Mouse (Mus musculus): ENCODE data around the gene Nkx2-3. TPM values are rescaled to one million over a fixed set of nuclear protein-coding genes. Genes with fewer than 3 reads are reported as not detected.
A peak's percentile ranks its signal among the peaks of the same experiment; 100 is the strongest.

Nkx2-3 gene
- total RNA-seq (2018; cell fraction: chromatin; rRNA removed) = not detected
- not detected for total RNA-seq (2018; cell fraction: cytosol; rRNA removed)
- total RNA-seq (2018; cell fraction: nucleus; rRNA removed) = not detected
- polyA plus RNA-seq (2018) = not detected in 3 replicates

DNA sequence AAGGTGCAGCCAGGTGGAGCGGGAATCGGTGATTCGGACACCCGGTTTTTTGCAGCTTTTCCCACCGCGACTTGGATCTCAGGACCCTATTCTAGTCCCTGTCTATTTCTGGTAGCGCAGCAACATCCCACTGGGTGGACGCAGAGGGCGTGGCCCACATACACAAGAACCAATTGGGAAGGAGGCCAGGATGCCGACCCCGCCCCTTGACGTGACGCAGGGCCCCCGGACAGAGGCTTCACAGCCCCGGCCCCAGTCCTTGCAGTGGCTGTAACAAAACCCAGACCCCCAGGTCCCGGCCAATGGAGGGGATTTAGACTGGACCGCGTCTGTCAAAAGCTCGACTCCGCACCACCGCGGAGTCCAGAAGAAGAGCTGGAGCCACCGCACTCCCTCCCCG lies at the start of gene Nkx2-3:
Gene Nkx2-3 (plus strand): TSS at position 275 of the 400 bp plus-strand sequence.
- Histone ChIP-seq H3K4me3 (ENCODE audit: inconsistent target) (no peak within 1 kb of the TSS), H3K36me3 (ENCODE audit: inconsistent target) (no peaks in the 10 kb centered on the region), H3K79me2 (ENCODE audit: inconsistent target) (no peaks in the 10 kb centered on the region), H3K27ac (no peak within 1 kb of the TSS)
- WGBS (ENCODE audit: missing documents) = 5% methylated on average over 24 of the region's 24 CpGs

DNA sequence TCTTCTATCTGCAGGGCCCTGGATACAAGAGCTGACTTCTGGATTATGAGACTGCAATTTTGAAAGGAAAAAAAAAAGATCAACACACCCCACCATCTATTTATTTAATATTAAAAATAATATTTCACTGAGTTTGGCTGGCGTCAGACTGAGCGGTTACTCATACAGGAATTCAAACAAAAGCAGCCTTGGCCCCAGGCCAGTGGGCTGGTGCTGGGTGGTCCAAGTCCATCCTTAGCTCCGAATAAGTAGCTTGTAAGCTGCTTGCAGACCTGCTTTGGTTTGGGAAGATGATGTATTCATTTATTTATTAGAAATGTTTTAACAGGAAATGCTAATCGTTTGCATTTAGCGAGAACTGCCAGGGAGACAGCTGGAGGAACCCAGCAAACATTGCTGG lies 49.0 kb upstream of the Nkx2-3 start:
- H3K36me3 ChIP-seq (ENCODE audit: inconsistent target) = no peaks in the 10 kb centered on the region
- no peak overlapping the region for H3K27ac ChIP-seq
- H3K4me3 ChIP-seq (ENCODE audit: inconsistent target) = no peak overlapping the region
- 78% methylated on average over 5 of the region's 5 CpGs for WGBS (ENCODE audit: missing documents)
- H3K79me2 ChIP-seq (ENCODE audit: inconsistent target) = no peaks in the 10 kb centered on the region

GRCm38 (mm10) chr19:43568298-43568697 lies 43.8 kb upstream of the Nkx2-3 start:
- Histone ChIP-seq H3K79me2 (ENCODE audit: inconsistent target) (no peaks in the 10 kb centered on the region), H3K27ac (no peak overlapping the region), H3K4me3 (ENCODE audit: inconsistent target) (no peak overlapping the region), H3K36me3 (ENCODE audit: inconsistent target) (no peaks in the 10 kb centered on the region)
- WGBS (ENCODE audit: missing documents) = 82% methylated on average over 9 of the region's 9 CpGs

- no peak overlapping the region for H3K27ac ChIP-seq
- no peaks in the 10 kb centered on the region for H3K36me3 ChIP-seq (ENCODE audit: inconsistent target)
- H3K79me2 ChIP-seq (ENCODE audit: inconsistent target) = no peaks in the 10 kb centered on the region
- H3K4me3 ChIP-seq (ENCODE audit: inconsistent target) = no peak overlapping the region
- WGBS (ENCODE audit: missing documents) = 92% methylated on average over 6 of the region's 6 CpGs
Observed at GRCm38 (mm10) chr19:43569133-43569532, 43.0 kb upstream of the Nkx2-3 start.

- Histone ChIP-seq H3K36me3 (ENCODE audit: inconsistent target) (no peaks in the 10 kb centered on the region), H3K79me2 (ENCODE audit: inconsistent target) (no peaks in the 10 kb centered on the region), H3K27ac (no peak overlapping the region), H3K4me3 (ENCODE audit: inconsistent target) (peak overlapping the region; percentile 20; the same call in 1 of the 2 replicates)
- WGBS (ENCODE audit: missing documents) = 11% methylated on average over 32 of the region's 32 CpGs
Observed at GRCm38 (mm10) chr19:43570831-43571790, 41.0 kb upstream of the Nkx2-3 start.

DNA sequence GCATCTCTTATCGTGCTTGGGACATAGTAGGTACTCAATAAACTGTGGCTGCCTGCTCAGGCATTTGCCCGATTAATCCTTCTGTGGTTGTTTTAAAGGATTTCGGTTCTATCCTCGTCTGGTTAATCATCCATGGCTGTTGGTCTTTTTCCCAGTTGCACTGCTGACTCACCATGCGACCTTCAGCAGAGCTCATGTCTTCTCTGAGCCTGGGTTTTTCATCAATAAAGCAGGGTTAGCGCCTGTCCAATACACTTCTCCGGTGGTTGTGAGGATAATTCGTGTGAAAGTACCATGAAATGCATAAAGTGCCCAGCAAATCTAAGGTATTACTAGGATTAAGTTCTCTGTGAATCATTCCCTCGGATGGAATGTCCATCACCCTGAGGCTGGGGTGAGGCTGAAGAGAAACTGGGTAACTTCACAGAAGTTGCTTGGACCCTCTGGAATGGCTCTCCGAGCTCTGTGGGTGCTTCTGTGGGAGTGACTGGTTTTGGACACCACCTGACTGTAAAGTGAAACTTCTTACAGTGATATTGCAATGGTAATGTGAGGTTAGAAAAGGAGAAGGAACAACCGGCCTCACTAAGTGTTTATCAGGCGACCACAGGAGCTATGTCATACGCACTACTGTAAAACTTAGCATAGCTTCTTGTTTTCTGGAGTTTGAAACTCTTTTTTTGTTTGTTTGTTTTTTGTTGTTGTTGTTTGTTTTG lies 32.9 kb upstream of the Nkx2-3 start:
- Histone ChIP-seq H3K36me3 (ENCODE audit: inconsistent target) (no peaks in the 10 kb centered on the region), H3K79me2 (ENCODE audit: inconsistent target) (no peaks in the 10 kb centered on the region), H3K27ac (no peak overlapping the region), H3K4me3 (ENCODE audit: inconsistent target) (no peak overlapping the region)
- WGBS (ENCODE audit: missing documents) = 25% methylated on average over 13 of the region's 13 CpGs

- Histone ChIP-seq H3K4me3 (ENCODE audit: inconsistent target) (no peak overlapping the region), H3K27ac (no peak overlapping the region), H3K79me2 (ENCODE audit: inconsistent target) (no peaks in the 10 kb centered on the region), H3K36me3 (ENCODE audit: inconsistent target) (no peaks in the 10 kb centered on the region)
- WGBS (ENCODE audit: missing documents) = 81% methylated on average over 2 of the region's 2 CpGs
Observed at GRCm38 (mm10) chr19:43581185-43581584, 30.9 kb upstream of the Nkx2-3 start.

DNA sequence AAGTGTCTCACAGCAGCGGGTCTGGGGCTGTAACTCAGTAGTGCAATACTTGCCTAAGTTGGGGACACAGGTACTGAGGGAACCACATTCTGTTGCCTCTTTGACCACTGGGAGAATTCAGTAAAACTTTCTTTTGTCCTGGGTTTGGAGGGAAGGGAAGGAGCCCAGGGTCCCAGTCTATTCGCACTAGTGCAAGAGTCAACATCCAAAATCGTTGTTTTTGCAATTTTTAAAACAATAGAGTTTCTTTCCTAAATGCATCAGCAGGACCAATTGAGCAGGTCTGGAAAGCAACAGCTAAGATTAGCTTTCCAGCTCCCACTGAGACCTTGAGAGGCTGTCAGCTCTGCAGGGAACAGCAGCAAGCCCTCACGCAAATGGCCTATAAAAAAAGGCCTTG lies 28.9 kb upstream of the Nkx2-3 start:
- Histone ChIP-seq H3K4me3 (ENCODE audit: inconsistent target) (no peak overlapping the region), H3K36me3 (ENCODE audit: inconsistent target) (no peaks in the 10 kb centered on the region), H3K79me2 (ENCODE audit: inconsistent target) (no peaks in the 10 kb centered on the region), H3K27ac (no peak overlapping the region)
- WGBS (ENCODE audit: missing documents) = 76% methylated on average over 4 of the region's 4 CpGs

DNA sequence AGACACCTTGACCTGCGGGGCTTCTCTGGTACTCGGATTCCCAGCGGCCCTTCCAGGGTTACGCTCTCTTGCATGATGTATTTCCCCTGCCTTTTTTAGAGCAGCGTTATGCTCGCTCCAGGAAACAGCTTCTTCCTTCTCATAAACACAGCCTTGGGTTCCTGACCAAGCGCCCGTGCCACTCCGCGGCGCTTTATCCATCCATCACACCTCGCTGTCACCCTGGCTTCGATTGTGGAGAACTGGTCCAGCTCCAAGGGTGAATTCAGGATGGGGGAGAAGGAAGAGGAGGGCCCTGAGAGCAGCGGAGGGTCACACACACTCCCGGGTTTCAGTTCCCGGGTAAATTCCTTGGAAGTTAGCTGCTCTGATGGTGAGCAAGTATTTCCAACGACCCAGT lies 28.5 kb upstream of the Nkx2-3 start:
- no peaks in the 10 kb centered on the region for H3K79me2 ChIP-seq (ENCODE audit: inconsistent target)
- H3K4me3 ChIP-seq (ENCODE audit: inconsistent target) = no peak overlapping the region
- 9% methylated on average over 17 of the region's 17 CpGs for WGBS (ENCODE audit: missing documents)
- H3K27ac ChIP-seq = no peak overlapping the region
- no peaks in the 10 kb centered on the region for H3K36me3 ChIP-seq (ENCODE audit: inconsistent target)

DNA sequence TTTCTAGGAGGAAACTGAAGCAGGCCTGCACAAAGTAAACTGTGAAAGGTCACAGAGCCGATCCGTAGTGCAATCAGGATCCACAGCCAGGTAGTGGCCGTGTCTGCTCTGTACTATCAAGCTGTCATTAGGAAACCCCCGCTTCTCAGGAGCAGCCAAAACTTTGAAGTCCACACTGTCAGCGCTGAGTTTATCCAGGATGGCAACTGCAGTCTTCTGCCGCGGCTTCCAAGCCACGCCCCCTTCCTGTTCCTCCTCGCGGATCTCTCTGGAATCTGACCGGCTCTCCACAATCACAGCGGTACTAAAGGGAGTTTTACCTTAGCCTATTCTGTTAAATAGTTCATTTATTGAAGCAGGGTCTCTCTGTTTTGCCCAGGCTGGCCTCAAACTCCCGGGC lies 27.3 kb upstream of the Nkx2-3 start:
- Histone ChIP-seq H3K4me3 (ENCODE audit: inconsistent target) (no peak overlapping the region), H3K27ac (no peak overlapping the region), H3K79me2 (ENCODE audit: inconsistent target) (no peaks in the 10 kb centered on the region), H3K36me3 (ENCODE audit: inconsistent target) (no peaks in the 10 kb centered on the region)
- WGBS (ENCODE audit: missing documents) = 10% methylated on average over 13 of the region's 13 CpGs

- H3K79me2 ChIP-seq (ENCODE audit: inconsistent target) = no peaks in the 10 kb centered on the region
- no peak overlapping the region for H3K4me3 ChIP-seq (ENCODE audit: inconsistent target)
- WGBS (ENCODE audit: missing documents) = 31% methylated on average over 4 of the region's 4 CpGs
- no peaks in the 10 kb centered on the region for H3K36me3 ChIP-seq (ENCODE audit: inconsistent target)
- no peak overlapping the region for H3K27ac ChIP-seq
Observed at GRCm38 (mm10) chr19:43592026-43592425, 20.1 kb upstream of the Nkx2-3 start.

DNA sequence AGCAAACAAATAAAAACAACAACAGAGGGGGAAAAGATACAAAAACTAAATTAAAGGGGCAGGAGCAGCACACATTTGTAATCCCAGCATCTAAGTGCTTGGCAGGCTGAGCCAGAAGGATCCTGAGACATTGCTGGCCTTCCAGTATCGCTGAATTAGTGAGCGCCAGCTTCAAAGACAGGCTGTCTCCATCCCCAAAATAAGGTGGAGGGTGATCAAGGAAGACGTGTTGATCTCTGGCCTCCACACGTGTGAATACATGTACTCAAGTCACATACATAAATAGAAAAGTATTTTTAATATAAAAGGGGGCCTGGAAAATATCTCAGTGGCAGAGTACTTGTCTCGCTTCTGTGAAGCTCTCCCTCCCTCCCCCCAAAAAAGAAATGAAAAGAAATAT lies 15.1 kb upstream of the Nkx2-3 start:
- WGBS (ENCODE audit: missing documents) = 91% methylated on average over 5 of the region's 5 CpGs
- no peaks in the 10 kb centered on the region for H3K36me3 ChIP-seq (ENCODE audit: inconsistent target)

DNA sequence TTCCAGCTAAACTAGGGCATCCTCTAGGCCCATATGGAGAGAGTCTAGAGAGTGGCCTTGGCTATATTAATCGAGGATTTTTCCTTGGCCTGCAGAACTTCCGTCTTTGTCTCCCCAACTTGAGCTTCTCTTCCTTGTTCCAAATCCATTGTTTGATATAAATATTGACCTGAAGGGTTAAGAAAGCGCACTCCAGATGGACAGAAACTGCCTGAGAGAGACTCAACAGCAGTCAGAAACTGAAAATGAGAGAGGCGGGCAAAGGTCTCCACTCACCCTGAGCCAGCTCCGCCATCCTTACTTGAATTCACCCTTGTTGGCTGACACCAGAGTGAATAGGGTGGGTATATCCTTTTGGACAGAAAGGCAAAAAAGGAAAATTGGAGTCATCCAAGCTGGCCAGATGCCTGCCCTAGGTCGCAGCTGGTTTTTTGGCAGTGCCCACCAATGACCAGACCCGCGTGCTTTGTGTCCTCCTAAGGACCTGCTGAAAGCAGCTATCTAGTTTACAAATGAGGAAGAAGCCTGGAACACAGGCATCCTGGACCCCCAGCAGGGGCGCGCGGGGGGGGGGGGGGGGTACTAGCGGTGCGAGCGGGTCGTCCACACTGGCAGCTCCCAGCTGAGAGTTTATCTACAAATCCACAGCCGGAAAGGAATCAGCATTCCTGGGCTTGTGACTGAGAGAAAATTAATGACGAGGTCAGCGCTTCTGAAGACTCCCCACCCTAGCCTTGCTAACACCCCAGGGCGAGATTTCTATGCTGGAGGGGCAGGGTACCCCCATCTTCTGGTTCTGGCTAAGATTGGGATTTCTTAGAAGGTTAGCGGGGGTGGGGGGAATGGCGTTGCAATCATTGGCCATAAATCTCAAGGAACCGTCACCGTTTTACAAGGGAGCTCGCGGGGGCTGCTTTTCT lies 13.1 kb upstream of the Nkx2-3 start:
- Histone ChIP-seq H3K36me3 (ENCODE audit: inconsistent target) (no peaks in the 10 kb centered on the region), H3K4me3 (ENCODE audit: inconsistent target) (no peak overlapping the region), H3K27ac (no peak overlapping the region), H3K79me2 (ENCODE audit: inconsistent target) (no peaks in the 10 kb centered on the region)
- WGBS (ENCODE audit: missing documents) = 26% methylated on average over 21 of the region's 25 CpGs

More for the DNA sequence above, 15.1 kb upstream of the Nkx2-3 start:
- Histone ChIP-seq H3K4me3 (ENCODE audit: inconsistent target) (no peak overlapping the region), H3K27ac (no peak overlapping the region), H3K79me2 (ENCODE audit: inconsistent target) (no peaks in the 10 kb centered on the region)

Data from macrophage (primary cell).